Mouse (Mus musculus): ENCODE data around the gene Klk10.

Klk10 gene

GRCm38 (mm10) chr7:43796355-43796754 is 15.5 kb downstream of the Klk10 start:
- DNase-seq (ENCODE audit: low read depth): no peak

- no peak for DNase-seq (ENCODE audit: low read depth)
These were observed 16.5 kb downstream of the Klk10 start, which contains the start of gene Klk8 for GRCm38 (mm10) chr7:43797333-43797769. Gene Klk8 (plus strand): TSS chr7:43797577.

GRCm38 (mm10) chr7:43797844-43798462 is 17.1 kb downstream of the Klk10 start:
- no peak for DNase-seq (ENCODE audit: low read depth)

- DNase-seq (ENCODE audit: low read depth): no peak
These were observed 19.0 kb downstream of the Klk10 start for GRCm38 (mm10) chr7:43799876-43800275.

GRCm38 (mm10) chr7:43810994-43811393 is 30.2 kb downstream of the Klk10 start, which contains the start of gene Klk7:
Gene Klk7 (plus strand): TSS chr7:43811294.
- DNase-seq (ENCODE audit: low read depth): no peak

- DNase-seq (ENCODE audit: low read depth): no peak
These were observed 34.4 kb downstream of the Klk10 start for GRCm38 (mm10) chr7:43815211-43815610.

GRCm38 (mm10) chr7:43816746-43817145 is 35.9 kb downstream of the Klk10 start:
- DNase-seq (ENCODE audit: low read depth): no peak

- DNase-seq (ENCODE audit: low read depth): no peak
These were observed 40.7 kb downstream of the Klk10 start for GRCm38 (mm10) chr7:43821581-43821980.

GRCm38 (mm10) chr7:43824199-43824598 is 43.4 kb downstream of the Klk10 start, which contains the start of gene Klk6:
Gene Klk6 (plus strand): TSS chr7:43824499.
- DNase-seq (ENCODE audit: low read depth): no peak

- no peak for DNase-seq (ENCODE audit: low read depth)
These were observed 45.2 kb downstream of the Klk10 start for GRCm38 (mm10) chr7:43826056-43826455.

- DNase-seq (ENCODE audit: low read depth): no peak
These were observed 46.9 kb downstream of the Klk10 start for GRCm38 (mm10) chr7:43827706-43828105.

GRCm38 (mm10) chr7:43829006-43829405 is 48.2 kb downstream of the Klk10 start:
- DNase-seq (ENCODE audit: low read depth): no peak
